Mouse (Mus musculus): ENCODE data around the gene Pianp. TPM values are rescaled to one million over a fixed set of nuclear protein-coding genes. Genes with fewer than 3 reads are reported as not detected.

Gene Pianp
- polyA plus RNA-seq, 1 experiment from 2014 or later, result 0.81 TPM

DNA sequence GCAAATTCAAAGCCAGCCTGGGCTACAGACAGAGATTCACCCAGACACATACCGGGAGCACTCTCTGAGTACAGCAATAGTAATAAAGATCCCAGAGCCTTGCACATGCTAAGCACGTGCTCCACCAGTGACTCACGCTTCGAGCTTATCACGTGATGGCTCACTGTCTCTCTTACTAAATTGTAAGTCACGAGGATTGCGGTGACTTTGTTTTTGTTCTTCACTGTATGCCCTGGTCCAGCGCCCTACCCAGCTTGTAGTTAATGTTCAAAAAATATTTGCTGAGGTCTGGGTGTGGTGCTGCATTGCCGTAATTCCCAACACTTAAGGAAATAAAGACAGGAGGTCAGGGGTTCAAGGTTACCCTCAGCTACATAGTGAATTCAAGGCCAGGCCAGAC is 3.1 kb upstream of the Pianp start:
- H3K36me3 ChIP-seq, result no peaks in the 10 kb centered on the region
- H3K27ac ChIP-seq (replicated peaks), result no peak overlapping the region
- H3K4me1 ChIP-seq, result peaks cover 30% of the 10 kb centered on the region
- no peak overlapping the region for H3K4me3 ChIP-seq
- H3K27me3 ChIP-seq (ENCODE audit: low read depth, poor library complexity, severe bottlenecking), result peaks cover 74% of the 10 kb centered on the region
- DNase-seq (ENCODE audit: low spot score), result no peak
- peaks cover 12% of the 10 kb centered on the region for H3K9me3 ChIP-seq (replicated peaks)
- WGBS, result 89% methylated on average over 9 of the region's 9 CpGs

DNA sequence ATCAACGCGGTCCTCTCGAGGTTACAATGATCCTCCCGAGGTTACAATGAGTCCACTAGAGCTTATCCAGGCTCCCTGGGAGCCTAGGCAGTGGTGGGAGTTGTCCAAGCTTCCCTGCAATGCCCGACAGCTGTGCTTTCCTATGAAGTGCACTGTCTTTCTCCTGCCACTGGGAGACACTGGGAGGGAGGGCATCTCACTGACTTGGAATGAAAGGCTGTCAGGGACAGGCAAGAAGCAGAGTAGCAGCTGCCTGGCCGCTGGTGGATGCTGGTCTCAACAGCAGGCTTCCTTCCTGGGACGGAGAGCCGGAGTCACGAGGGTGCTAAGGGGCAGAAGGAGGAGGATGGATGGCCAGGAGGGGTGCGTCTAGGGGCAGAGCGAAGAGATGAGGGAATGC is 2.6 kb upstream of the Pianp start:
- Histone ChIP-seq H3K27ac (replicated peaks) (0 out of 2 replicates have a peak overlapping the region, but pooled peaks have one; percentile 6), H3K9me3 (replicated peaks) (peaks cover 12% of the 10 kb centered on the region), H3K36me3 (no peaks in the 10 kb centered on the region), H3K4me1 (peaks cover 30% of the 10 kb centered on the region), H3K4me3 (peak overlapping the region; percentile 34), H3K27me3 (ENCODE audit: low read depth, poor library complexity, severe bottlenecking) (peaks cover 79% of the 10 kb centered on the region)
- peak; percentile 53 for DNase-seq (ENCODE audit: low spot score)
- 8% methylated on average over 11 of the region's 11 CpGs for WGBS

DNA sequence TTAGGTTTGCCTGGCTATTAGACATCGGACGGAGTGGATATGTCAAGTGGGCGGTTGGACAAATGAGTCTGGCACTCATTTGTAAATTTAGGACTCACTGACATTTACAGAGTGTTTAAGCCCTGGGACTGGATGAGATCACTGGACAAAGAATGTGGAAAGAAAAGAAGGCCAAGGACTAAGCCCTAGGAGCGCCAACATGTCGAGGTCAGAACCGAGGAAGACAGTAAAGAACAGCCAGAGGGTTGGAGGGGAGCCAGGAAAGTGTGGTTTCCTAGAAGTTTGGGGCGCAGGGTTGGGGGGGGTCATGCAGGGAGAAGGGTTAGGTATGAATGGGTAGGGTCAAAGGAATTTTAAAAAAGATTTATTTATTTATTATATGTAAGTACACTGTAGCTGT is 1.2 kb upstream of the Pianp start:
- H3K4me1 ChIP-seq, result peaks cover 30% of the 10 kb centered on the region
- H3K27me3 ChIP-seq (ENCODE audit: low read depth, poor library complexity, severe bottlenecking), result peaks cover 93% of the 10 kb centered on the region
- no peak overlapping the region for H3K4me3 ChIP-seq
- no peak overlapping the region for H3K27ac ChIP-seq (replicated peaks)
- no peaks in the 10 kb centered on the region for H3K36me3 ChIP-seq
- H3K9me3 ChIP-seq (replicated peaks), result peaks cover 5% of the 10 kb centered on the region
- DNase-seq (ENCODE audit: low spot score), result no peak
- WGBS, result 89% methylated on average over 7 of the region's 7 CpGs

DNA sequence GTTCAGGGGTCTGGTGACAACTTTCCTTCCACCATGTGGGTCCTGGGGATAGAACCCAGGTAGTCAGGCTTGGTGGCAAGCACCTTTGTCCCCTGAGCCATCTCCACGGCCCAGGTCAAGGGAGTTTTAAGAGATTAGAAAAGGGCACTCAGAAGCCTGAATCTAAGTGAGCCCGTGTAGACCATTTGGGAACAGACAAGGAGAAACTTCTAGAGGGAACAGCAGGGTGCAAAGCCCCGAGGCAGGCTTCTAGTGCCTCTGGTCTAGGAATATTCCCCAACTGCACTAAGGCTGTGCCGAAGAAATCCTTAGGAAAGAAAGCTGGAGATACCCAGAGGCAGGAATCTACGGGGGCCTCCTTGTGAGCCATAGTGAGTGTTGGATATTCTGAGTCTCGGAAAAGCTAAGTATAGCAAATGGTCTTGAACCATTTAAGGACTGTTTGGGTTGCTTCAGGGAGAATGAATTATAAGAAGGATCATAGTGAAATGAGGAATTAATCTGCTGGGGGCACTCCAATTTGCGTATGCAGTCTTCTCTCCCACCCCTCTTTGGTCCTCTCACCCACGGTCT is 577 bp upstream of the Pianp start:
- Histone ChIP-seq H3K36me3 (no peaks in the 10 kb centered on the region), H3K9me3 (replicated peaks) (no peaks in the 10 kb centered on the region; the same call in 1 of the 2 replicates), H3K4me3 (peak overlapping the region; percentile 67), H3K27me3 (ENCODE audit: low read depth, poor library complexity, severe bottlenecking) (peaks cover 99% of the 10 kb centered on the region), H3K4me1 (peaks cover 30% of the 10 kb centered on the region), H3K27ac (replicated peaks) (no peak overlapping the region)
- no peak for DNase-seq (ENCODE audit: low spot score)
- WGBS, result 52% methylated on average over 8 of the region's 8 CpGs

DNA sequence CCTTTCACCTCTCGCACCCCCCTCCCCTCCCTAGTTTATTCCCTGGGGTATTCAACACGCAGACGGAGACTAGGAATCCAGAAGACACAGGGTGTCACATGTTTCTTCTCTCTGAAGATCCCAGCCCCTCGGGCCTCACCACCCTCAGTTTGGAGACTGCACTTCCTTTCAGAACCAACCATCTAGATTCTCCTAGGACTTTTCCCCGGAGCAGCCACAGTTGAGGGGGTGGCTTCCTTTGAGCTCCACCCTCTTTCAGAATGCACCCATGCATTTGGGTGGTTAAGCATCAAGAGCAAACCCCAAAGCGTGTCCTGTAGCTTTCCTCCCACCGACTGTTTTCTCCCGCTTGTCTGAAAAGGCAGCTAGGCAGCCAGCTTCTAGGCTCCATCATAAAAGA is 1.6 kb downstream of the Pianp start:
- WGBS, result 9% methylated on average over 8 of the region's 8 CpGs
- DNase-seq (ENCODE audit: low spot score), result no peak
- peak overlapping the region; percentile 67 for H3K4me3 ChIP-seq
- no peaks in the 10 kb centered on the region for H3K36me3 ChIP-seq
- no peak overlapping the region for H3K27ac ChIP-seq (replicated peaks)
- H3K9me3 ChIP-seq (replicated peaks), result no peaks in the 10 kb centered on the region
- peaks cover 30% of the 10 kb centered on the region for H3K4me1 ChIP-seq
- peaks cover 96% of the 10 kb centered on the region for H3K27me3 ChIP-seq (ENCODE audit: low read depth, poor library complexity, severe bottlenecking)

DNA sequence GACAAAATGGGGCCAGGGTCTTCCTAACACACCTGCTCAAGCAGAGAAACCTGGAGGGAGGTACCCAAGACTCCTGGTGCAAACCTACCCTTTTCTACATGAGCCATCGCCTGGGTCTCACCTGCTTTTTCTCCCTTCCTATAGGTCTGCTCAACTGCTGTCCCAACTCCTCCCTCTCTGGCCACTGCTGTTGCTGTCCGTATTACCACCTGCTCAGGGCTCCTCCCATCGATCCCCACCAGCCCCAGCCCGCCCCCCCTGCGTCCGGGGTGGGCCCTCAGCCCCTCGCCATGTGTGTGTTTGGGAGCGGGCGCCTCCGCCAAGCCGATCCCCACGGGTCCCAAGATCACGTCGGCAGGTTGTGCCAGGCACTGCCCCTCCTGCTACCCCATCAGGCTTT is 2.6 kb downstream of the Pianp start:
- Histone ChIP-seq H3K9me3 (replicated peaks) (no peaks in the 10 kb centered on the region), H3K27me3 (ENCODE audit: low read depth, poor library complexity, severe bottlenecking) (peaks cover 86% of the 10 kb centered on the region), H3K27ac (replicated peaks) (no peak overlapping the region), H3K4me3 (no peak overlapping the region), H3K36me3 (no peaks in the 10 kb centered on the region), H3K4me1 (peaks cover 32% of the 10 kb centered on the region)
- WGBS, result 37% methylated on average over 13 of the region's 14 CpGs
- DNase-seq (ENCODE audit: low spot score), result no peak

DNA sequence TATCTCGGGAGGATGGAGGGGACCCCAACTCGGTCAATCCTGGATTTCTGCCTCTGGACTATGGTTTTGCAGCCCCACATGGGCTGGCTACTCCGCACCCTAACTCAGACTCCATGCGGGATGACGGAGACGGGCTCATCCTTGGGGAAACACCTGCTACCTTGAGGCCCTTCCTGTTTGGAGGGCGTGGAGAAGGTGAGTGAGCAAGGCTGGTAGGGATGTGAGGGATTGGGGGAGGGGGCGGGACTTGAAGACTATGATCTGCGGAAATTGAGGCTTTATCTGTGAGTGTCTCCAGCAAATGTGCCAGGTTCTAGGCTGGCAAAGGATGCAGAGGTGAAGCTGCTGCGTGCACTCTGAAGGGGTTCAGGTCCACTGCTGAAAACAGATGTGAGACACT is 3.1 kb downstream of the Pianp start:
- H3K4me3 ChIP-seq, result no peak overlapping the region
- no peak for DNase-seq (ENCODE audit: low spot score)
- no peak overlapping the region for H3K27ac ChIP-seq (replicated peaks)
- H3K4me1 ChIP-seq, result peaks cover 32% of the 10 kb centered on the region
- H3K36me3 ChIP-seq, result no peaks in the 10 kb centered on the region
- H3K9me3 ChIP-seq (replicated peaks), result no peaks in the 10 kb centered on the region
- WGBS, result 41% methylated on average over 10 of the region's 10 CpGs
- H3K27me3 ChIP-seq (ENCODE audit: low read depth, poor library complexity, severe bottlenecking), result peaks cover 81% of the 10 kb centered on the region

DNA sequence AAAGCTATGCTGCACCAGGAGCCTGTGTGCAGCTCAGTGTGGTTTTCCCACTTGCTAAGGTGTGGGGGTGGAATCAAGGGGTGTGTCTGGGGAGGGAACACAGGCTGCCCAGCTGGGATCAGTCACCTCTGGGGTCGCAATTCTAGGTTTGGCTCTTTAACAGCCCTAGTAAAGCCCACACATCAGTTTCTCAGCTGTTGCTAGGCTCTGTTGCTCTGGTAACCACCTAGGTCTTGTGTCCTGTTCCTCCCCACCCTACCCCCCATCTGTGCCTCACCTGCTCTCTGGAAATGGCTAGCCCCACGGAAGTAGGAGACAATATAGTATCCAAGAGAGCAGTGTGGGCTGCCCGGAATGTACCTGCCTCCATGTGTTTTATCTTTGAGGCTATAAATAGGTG is 7.2 kb downstream of the Pianp start:
- Histone ChIP-seq H3K27me3 (ENCODE audit: low read depth, poor library complexity, severe bottlenecking) (peaks cover 40% of the 10 kb centered on the region), H3K4me3 (no peak overlapping the region), H3K27ac (replicated peaks) (no peak overlapping the region), H3K9me3 (replicated peaks) (no peaks in the 10 kb centered on the region), H3K4me1 (peaks cover 24% of the 10 kb centered on the region), H3K36me3 (no peaks in the 10 kb centered on the region)
- no peak for DNase-seq (ENCODE audit: low spot score)
- 68% methylated on average over 3 of the region's 3 CpGs for WGBS

DNA sequence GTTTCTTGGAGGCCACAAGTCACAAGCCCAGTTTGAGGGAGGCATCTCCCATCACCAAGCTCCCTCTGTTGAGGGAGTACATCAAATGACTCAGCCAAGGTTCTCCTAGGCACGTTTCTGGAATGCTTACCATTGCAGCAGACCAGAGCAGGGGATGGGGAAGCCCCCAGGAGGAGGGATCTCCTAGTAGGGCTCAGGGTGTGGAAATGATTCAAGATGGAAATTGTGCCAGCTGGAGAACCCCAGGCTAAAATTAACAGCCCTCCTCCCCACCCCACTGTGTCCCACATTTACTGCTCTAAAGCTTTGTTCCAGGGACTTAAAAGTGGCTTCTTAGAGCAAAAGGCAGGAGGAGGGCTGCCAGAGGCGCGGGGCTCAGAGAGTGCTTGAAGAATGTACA is 8.6 kb downstream of the Pianp start:
- WGBS, result 41% methylated on average over 3 of the region's 3 CpGs
- peaks cover 26% of the 10 kb centered on the region for H3K27me3 ChIP-seq (ENCODE audit: low read depth, poor library complexity, severe bottlenecking)
- no peaks in the 10 kb centered on the region for H3K9me3 ChIP-seq (replicated peaks)

DNA sequence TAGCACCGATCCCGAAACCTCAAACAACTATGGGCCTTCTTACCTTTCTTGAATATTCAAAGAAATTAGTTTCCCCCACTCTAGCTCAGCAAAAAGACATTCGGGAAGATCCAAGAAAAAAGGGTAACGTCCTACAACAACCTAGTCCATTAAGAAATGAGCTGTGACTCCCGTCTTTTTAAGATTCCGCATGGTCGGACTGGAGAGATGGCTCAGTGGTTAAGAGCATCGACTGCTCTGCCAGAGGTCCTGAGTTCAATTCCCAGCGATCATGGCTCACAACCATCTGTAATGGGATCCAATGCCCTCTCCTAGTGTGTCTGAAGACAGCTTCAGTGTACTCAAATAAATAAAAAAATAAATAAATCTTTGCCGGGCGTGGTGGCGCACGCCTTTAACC is 11.6 kb downstream of the Pianp start:
- H3K27ac ChIP-seq (replicated peaks), result peak overlapping the region; percentile 99
- peaks cover 23% of the 10 kb centered on the region for H3K36me3 ChIP-seq
- H3K4me1 ChIP-seq, result peaks cover 46% of the 10 kb centered on the region
- no peak for DNase-seq (ENCODE audit: low spot score)
- H3K9me3 ChIP-seq (replicated peaks), result no peaks in the 10 kb centered on the region
- no peaks in the 10 kb centered on the region for H3K27me3 ChIP-seq (ENCODE audit: low read depth, poor library complexity, severe bottlenecking)
- peak overlapping the region; percentile 94 for H3K4me3 ChIP-seq
- WGBS, result 47% methylated on average over 13 of the region's 13 CpGs

More for the DNA sequence above, 8.6 kb downstream of the Pianp start:
- peaks cover 29% of the 10 kb centered on the region for H3K4me1 ChIP-seq
- H3K4me3 ChIP-seq, result no peak overlapping the region
- no peak overlapping the region for H3K27ac ChIP-seq (replicated peaks)
- H3K36me3 ChIP-seq, result no peaks in the 10 kb centered on the region
- DNase-seq (ENCODE audit: low spot score), result no peak

DNA sequence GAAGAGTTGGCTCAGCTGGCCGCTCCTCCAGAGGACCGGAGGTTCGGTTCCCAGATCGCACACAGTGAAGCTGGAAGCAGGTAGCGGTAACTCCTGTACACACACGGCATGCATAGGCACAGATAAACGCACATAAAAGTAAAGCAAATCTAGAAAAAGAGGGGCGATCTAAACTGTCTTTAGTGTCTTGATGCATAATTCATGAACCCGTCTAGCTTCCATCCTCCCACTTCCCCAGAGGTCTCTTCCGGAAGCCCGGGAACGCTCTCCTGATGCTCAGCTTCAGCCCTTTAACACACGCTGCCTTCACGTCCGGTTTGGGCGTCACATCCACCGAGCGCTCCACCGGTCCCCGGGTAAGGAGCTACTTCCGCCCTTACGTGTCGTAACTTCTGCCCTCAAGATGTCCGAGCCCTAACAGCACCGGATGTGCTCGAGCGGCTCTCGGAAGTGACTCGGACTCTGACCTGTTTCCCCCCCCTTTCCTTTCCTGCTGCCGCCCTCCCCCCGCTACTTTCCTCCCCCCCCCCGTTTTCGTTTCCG is 12.2 kb downstream of the Pianp start:
- peak; percentile 99 for DNase-seq (ENCODE audit: low spot score)
- peak overlapping the region; percentile 99 for H3K27ac ChIP-seq (replicated peaks)
- peaks cover 29% of the 10 kb centered on the region for H3K36me3 ChIP-seq
- no peaks in the 10 kb centered on the region for H3K9me3 ChIP-seq (replicated peaks)
- 1% methylated on average over 33 of the region's 34 CpGs for WGBS
- H3K4me3 ChIP-seq, result peak overlapping the region; percentile 94
- H3K27me3 ChIP-seq (ENCODE audit: low read depth, poor library complexity, severe bottlenecking), result no peaks in the 10 kb centered on the region
- peaks cover 44% of the 10 kb centered on the region for H3K4me1 ChIP-seq

DNA sequence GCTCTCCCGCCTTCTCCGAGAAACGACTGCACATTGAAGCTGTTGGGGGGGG is 12.5 kb downstream of the Pianp start, which contains the start of gene Zfp384:
Zfp384 (plus strand) TSS at position 17 of the 52 bp plus-strand sequence.
- Histone ChIP-seq H3K27ac (replicated peaks) (peak within 1 kb of the TSS; percentile 99), H3K27me3 (ENCODE audit: low read depth, poor library complexity, severe bottlenecking) (no peaks in the 10 kb centered on the region), H3K4me3 (peak within 1 kb of the TSS; percentile 94), H3K9me3 (replicated peaks) (no peaks in the 10 kb centered on the region), H3K4me1 (peaks cover 41% of the 10 kb centered on the region), H3K36me3 (peaks cover 32% of the 10 kb centered on the region)
- no peak for DNase-seq (ENCODE audit: low spot score)
- WGBS, result 0% methylated on average over 3 of the region's 3 CpGs

DNA sequence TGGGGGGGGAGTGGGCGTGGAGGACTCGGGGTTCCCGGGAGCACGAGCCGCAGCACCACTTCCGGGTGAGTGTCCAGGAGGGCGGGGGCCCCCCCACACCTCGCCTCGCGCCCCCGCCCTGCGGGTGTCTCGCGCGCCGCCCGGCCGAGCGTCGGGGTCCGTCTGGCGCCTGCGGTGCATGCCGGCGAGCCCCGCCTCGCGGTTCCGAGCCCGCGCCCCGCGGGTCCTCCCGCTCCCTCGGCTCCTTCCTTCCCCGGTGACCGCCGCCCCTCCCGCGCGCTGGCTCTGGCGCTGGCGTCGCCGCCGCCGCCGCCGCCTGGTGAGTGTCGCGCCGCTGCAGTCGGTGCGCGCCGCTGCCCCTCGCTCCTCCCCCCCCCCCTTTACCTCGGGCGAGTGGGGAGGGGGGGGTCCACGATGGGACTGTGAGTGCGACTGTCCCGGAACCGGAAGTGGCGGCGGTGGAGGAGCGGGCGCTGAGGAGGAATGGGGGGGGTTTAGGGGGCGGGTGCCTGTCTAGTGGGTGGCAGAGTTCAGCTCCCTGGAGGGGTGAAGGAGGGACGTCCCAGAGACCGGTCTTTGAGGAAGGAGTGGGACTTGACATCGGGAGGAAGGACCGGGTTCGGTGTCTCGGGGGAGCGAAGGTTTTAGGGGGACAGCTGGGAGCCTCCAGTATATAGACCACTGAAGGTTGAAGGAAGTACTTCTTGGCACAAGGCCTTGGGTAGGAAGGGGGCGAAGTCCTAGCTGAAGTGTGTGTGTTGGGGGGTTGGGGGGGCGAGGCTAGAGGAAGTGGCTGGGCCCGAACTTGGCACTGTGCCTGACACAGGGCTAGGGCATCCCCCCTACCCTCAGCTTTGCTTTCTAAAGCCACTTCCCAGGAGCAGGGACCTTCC is 12.9 kb downstream of the Pianp start:
- peaks cover 37% of the 10 kb centered on the region for H3K4me1 ChIP-seq
- DNase-seq (ENCODE audit: low spot score), result peak; percentile 87
- H3K4me3 ChIP-seq, result peak overlapping the region; percentile 94
- under 1% methylated on average over 73 of the region's 78 CpGs for WGBS
- peaks cover 36% of the 10 kb centered on the region for H3K36me3 ChIP-seq
- no peaks in the 10 kb centered on the region for H3K27me3 ChIP-seq (ENCODE audit: low read depth, poor library complexity, severe bottlenecking)
- H3K27ac ChIP-seq (replicated peaks), result peak overlapping the region; percentile 99
- no peaks in the 10 kb centered on the region for H3K9me3 ChIP-seq (replicated peaks)
